Mouse (Mus musculus) mature B cell (primary cell): ENCODE results near the gene Ly6g6e.

ENCODE experiments used
- in situ Hi-C: fragments of 300-500 bp; cut with MboI; formaldehyde crosslinking; loops from 2 replicates; pipeline ENCODE4 v1.14.3; 2019

The Ly6g6e gene

DNA sequence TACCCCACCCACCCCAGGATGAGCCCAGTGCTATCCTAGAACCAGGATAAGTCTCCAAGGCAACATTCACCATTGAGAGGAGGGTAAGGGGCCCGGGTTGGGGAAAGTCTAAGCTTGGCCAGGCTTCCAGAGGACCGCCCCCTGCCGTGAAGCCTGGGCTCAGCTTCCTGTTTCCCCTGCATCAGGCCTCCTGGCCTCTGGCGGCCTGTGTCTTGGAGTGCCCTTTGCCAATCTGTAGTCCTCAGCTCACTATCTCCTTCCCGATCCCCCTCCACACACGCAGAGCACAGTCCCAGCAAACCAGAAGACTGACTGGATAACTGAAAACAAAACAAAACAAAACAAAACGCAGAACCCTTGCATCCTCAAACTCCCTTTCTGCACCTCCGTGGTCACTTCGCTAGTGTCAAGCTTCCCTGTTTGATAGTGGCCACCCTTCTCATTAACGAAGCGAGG is 27.1 kb upstream of the Ly6g6e start, which contains the start of gene Clic1:
Clic1 (plus strand) TSS at position 406 of the 456 bp plus-strand sequence.
- in situ Hi-C loops: loop anchor here (10.0 kb wide), 1 partner anchor 45 kb away; the partner anchor contains the start of gene Vars

DNA sequence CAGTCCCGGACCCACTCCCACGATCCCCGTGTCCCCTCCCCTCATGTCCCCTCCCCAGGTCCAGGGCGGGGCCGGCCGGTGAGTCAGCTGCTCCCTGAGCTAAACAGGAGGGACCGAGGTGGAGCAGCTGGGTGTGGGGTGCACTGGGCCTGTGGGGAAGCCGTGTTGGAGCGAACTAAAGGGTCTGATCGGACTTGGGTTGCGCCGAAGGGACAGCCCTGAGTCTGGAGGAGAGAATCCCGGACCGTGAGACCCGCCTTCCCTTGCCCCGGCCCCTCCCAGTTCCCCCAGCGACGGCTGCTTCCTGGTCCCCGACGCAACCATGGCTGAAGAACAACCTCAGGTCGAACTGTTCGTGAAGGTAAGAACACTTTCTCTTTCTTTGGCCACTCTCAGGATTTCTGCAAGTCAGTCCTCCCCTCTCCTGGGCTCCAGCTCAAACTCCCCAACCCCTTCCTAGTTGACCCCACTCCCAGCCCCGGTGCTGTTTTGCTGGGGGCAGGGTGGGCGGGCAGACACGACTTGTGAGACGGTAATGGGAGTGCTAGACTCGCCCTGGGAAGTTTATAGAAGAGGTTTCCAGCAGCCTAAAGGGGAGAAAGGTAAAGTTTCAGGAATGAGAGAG is 26.5 kb upstream of the Ly6g6e start:
- in situ Hi-C loops: loop anchor here (10.0 kb wide), 1 partner anchor 45 kb away; the partner anchor contains the start of gene Vars

DNA sequence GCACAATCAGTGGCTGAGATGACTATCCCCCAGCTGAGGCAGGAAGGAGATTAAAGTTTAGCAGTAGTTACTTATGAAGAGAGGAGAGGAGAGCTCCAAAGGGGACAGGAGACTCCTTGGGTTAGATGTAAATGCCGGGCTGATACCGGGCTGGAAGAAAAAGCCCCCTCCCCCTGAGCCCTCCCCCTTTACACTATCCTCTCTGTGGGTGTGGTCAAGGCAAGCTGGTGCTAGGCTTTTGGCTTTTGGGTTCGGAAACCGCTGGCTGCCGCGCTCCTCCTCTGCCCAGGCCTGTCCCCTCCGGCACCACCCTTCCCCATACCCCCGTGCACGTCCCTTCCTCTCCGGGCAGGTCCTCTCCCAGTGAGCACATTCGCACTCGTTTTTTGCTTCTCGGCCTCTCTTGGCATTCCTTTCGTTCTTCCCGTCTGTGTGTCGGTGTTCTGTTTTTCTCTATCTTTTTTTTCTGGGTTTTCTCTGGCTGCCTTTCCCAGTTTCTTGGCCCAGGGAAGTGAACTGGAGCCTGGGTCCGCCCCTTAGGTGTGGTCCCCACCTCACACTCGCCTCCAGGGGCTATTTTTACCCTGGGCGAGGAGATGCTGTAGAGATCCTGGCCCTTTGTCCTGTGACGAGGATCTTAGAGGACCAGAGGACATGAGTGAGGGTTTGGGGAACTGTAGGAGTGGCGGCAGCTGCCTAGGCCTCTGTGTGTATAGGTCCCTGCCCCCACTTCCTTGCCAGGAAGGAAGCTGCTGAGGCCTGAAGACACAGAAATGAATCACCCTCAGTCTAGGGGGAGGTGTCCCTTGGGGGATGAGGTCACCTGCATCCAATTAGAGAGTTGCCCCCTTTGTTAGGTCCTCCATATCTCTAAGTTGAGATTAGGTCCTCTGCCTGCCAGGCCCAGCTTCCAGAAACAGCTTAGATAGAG is 25.3 kb upstream of the Ly6g6e start:
- in situ Hi-C loops: loop anchor here (10.0 kb wide), 1 partner anchor 47 kb away; the partner anchor contains the start of gene Vars

DNA sequence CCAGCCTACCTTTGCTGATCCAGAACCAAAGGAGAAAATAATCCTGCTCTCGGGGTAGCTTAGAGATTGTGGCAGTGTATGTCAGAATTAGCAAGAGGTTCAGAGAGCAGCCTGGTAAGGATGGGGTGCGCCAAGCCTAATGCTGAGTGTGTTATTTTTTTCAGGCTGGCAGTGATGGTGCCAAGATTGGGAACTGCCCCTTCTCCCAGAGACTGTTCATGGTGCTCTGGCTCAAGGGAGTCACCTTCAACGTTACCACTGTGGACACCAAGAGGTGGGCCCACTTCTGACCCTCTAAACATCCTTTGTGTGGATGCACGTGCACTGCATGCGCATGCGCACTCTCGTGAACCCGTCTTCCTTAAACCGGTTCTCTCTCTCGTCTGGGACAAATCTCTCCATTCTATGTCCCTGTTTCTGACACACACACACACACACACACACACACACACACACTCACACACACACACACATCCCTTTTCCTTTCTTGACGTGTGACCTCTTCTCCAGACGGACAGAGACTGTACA is 24.4 kb upstream of the Ly6g6e start:
- in situ Hi-C loops: loop anchor here (10.0 kb wide), 1 partner anchor 48 kb away; the partner anchor contains the start of gene Vars

DNA sequence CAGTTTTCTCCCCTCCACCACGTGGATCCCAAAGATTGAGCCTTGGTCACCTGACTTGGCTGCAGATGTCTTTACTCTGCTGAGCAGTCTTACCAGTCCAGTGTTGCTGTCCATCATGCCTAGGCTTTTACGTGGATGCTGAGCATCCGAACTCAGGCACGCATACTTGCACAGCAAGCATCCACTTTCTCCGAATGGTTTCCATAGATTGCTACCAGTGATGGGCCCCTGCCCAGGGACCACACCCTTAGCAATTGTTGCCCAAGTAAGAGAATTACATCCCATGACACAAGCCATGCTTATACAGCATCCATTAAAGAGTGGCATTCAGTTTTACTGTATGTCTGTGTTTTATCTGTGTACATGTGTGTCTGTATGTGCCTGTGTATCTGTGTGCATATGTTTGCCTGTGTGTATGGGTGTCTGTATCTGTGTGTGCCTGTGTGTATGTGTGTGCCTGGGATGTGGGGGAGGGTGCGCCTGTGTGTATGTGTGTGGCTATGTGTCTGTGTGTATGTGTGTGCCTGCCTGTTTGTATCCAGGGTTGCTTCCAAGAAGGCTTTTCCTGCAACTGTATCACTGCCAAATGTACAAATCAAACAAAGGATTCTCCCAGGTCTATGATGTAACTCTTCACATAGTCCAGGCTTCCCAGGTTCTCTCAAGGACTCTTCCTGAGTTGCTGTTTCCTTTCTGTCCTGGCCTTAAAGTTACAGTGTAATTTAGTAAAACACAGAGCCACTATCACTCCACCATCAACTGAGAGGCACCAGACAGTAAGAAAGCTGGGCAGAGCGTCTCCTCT is 20.8 kb upstream of the Ly6g6e start:
- in situ Hi-C loops: loop anchor here (10.0 kb wide), 1 partner anchor 51 kb away; the partner anchor contains the start of gene Vars

DNA sequence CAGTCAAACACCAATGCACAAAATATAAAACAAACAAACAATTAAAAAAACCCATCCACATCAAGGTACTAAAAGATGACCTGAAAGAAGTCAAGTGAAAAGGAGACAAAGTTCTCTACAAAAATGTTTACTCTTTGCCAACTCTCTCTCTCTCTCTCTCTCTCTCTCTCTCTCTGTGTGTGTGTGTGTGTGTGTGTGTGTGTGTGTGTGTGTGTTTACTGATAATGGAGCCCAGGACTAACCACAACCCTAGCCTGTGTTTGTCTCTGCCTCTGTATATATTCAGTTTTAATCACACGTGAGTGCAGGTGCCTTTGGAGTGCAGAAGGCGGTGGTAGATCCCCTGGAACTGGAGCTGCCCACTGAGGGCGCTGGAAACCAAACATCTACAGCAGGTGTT is 19.6 kb upstream of the Ly6g6e start:
- in situ Hi-C loops: loop anchor here (10.0 kb wide), 1 partner anchor 52 kb away; the partner anchor contains the start of gene Vars

DNA sequence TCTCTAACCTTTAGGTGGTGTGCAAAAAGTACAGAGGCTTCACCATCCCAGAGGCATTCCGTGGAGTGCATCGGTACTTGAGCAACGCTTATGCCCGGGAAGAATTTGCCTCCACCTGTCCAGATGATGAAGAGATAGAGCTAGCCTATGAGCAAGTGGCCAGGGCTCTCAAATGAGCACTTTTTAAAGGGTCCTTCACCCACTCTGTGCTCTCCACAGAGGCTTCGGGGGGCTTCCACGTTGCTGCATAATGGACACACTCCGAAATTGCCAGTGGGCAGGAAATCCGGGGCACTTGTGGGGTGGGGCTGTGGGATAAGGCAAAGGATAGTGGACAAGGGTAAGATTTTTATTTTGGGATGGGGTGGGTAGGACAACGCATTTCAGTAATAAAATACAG is 18.4 kb upstream of the Ly6g6e start:
- in situ Hi-C loops: loop anchor here (10.0 kb wide), 1 partner anchor 54 kb away; the partner anchor contains the start of gene Vars

DNA sequence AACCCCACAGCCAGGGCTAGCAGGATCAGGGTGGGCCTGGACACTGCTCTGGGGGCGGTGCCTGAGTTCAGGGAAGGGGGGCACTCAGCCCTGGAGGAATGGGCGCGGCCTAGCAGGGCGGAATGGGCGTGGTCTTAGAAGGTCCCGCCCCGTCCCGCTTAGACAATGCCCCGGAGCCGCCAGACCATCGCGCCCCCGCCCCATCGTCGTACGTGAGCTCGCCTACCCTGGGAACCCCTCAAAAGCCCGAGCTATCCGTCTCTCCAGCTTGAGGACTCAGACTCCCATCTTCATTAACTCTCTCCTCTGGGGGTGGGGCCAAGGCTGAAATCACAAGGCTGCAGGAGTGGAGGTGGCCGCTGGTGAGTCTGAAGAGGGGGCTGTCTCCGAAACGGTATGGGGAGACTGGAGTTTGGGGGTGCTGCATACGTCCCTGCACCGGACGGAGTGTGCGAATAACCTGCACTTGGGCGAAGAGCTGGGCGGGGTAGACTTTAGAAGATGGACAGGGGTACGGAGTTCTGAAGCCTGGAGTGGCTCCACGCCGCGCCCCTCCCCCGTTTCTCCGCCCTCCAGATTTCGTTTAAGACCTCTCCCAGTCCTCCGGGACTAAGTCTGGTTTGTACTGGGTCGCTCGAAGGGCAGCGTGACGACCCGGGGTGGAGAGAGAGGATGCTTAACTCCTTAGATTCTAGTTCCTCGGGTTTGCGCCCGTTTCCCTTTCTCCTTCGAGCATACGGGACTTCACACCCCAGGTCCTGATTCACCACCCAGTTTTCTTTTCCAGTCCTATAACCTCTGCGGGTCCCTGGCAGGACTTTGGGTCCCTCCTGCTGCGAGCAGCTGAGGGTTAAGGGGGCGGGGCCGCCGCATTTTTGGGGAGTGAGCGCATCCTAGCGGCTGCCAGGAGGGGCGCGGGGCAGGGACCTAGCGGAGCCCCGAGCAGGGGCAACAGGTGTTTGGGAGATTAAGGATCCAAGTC is 17.5 kb upstream of the Ly6g6e start, which contains the start of gene Ddah2:
Ddah2 (plus strand) TSS at position 125 of the 982 bp plus-strand sequence.
- in situ Hi-C loops: loop anchor here (10.0 kb wide), 1 partner anchor 54 kb away; the partner anchor contains the start of gene Vars

DNA sequence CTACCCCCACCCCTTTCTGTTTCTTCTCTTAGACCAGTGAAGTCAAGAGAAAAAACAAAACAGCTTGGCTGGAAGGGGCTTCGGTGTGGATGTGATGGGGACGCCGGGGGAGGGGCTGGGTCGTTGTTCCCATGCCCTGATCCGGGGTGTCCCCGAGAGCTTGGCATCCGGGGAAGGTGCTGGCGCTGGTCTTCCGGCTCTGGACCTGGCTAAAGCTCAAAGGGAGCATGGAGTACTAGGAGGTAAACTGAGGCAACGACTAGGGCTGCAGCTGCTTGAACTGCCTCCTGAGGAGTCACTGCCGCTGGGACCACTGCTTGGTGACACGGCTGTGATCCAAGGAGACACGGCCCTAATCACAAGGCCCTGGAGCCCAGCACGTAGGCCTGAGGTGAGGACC is 16.6 kb upstream of the Ly6g6e start:
- in situ Hi-C loops: loop anchor here (5.0 kb wide), 1 partner anchor 38 kb away; no protein-coding TSS in a partner anchor

DNA sequence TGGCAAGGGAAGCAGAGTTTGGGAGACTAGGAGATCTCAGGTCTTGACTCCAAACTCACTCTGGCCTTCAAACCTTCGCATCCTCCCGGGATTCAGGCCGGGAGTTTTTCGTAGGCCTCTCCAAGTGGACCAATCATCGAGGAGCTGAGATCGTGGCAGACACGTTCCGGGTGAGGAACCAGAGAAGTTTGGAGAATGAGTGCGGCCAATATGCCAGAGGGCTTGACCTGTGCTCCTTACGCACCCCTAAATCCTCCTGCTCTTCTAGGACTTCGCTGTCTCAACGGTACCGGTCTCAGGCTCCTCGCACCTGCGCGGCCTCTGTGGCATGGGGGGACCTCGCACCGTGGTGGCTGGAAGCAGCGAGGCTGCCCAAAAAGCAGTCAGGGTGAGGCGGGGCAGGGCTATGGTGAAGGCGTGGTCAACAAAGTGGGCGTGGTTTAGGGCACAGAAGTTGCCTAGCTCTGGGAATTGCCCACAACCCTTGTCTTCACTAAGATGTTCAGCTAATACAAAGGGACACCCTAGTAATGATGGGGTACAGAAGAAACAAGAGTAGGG is 15.9 kb upstream of the Ly6g6e start:
- in situ Hi-C loops: loop anchor here (5.0 kb wide), 1 partner anchor 39 kb away; no protein-coding TSS in a partner anchor

DNA sequence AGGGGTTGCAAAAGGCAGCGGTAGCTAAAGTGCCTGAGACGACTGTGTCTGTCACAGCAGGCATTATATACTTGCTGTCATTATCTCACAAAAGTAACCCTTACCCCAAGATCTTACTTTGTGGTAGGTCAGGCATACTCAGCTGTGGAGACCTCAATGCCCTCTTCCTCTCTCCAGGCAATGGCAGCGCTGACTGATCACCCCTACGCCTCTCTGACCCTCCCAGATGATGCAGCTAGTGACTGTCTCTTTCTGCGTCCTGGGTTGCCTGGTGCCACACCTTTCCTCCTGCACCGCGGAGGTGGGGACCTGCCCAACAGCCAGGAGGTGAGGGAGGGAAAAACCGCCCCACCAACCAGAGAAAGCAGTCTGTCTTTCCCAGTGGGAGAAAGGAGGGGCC is 15.4 kb upstream of the Ly6g6e start:
- in situ Hi-C loops: loop anchor here (5.0 kb wide), 1 partner anchor 39 kb away; no protein-coding TSS in a partner anchor

DNA sequence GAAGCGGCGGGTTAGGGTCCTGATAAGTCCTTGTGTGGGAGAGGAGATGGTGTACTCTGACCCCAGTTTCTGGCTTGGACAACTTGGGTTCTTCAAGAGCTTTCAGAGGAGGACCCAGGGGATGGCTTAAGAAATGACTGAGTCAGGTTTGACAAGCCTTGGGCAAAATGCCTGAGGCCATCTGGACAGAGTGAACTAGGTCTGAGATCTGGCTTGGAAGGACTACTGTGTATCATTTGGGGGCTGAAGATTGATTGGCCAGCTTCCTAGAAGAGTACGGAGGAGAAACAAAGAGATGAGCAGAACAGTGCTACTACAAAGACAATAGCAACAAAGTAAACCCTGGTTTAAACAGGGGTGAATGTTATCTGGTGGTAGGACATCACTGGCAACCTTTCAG is 13.2 kb upstream of the Ly6g6e start:
- in situ Hi-C loops: loop anchor here (5.0 kb wide), 1 partner anchor 41 kb away; no protein-coding TSS in a partner anchor

DNA sequence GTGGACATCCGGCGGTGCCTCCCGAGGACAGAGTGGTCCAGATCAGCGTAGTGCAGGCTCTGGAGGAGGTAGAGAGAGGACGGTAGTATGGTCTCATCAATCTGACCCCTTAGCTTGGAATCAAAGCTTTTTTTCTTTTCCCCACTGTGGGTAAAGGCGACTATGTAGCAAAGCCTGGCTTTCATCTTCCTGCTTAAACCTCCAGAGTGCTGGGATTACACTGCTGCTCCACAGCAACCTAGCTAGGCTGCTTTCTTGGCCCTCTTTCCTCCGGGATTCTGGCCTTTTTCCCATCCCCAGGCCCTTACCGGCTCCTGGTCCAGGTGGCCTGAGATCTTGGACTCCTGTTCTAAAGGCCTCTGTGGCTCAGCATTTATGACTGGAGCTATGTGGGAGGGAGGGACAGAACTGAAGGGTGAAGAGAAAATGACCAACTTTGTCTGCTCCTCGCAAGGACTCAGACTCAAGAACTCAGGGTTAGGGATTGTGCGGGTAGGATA is 12.3 kb upstream of the Ly6g6e start:
- in situ Hi-C loops: loop anchor here (5.0 kb wide), 1 partner anchor 42 kb away; no protein-coding TSS in a partner anchor

DNA sequence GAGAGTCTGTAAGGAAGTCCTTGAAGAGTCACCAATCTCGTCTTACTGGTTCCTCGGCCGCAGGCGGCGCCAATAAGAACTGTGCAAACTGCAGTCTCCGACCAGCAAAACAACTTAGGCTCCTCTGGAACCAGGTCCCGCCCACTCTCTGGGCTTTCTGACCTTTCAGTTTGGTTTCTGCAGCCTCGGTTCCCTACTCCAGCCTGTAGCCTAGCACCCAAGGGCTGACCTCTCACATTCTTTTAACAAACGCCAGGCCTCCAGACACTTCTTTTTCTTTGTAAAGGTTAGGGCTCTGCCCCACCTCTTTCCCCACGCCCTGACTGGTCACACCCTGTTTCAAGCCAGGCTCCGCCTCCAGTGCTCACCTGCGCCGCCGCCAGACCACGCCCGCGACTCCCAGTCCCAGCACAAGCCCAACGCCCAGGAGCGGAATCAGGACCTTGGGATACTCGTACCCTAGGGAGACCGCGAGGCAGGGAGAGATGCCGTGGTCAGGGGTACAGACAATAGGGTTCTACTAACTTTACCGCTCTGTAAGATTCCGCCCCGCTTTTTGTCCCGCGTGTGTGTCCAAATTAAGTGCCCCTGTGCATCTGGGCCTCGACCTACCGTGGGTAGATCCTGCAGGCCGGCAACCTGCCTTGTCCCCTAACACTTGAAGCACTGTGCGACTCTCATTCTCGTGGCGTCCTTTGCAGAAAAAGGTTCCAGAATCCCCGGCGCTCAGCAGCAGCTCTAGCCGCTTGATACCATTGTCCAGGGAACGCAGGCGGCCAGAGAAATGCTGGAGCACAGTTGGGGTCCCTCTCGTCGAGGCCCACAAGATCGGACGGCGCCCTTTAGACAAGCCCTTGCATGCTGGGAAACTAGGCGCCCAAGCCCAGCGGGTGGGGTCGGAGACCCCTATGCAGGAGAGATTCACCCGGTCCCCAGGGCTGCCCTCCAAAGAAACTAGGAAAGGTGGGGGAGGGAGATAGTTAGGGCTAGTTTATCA is 11.5 kb upstream of the Ly6g6e start, which contains the start of gene Ly6g6c:
Ly6g6c (plus strand) TSS at position 438 of the 997 bp plus-strand sequence.
- in situ Hi-C loops: loop anchor here (5.0 kb wide), 1 partner anchor 43 kb away; no protein-coding TSS in a partner anchor

DNA sequence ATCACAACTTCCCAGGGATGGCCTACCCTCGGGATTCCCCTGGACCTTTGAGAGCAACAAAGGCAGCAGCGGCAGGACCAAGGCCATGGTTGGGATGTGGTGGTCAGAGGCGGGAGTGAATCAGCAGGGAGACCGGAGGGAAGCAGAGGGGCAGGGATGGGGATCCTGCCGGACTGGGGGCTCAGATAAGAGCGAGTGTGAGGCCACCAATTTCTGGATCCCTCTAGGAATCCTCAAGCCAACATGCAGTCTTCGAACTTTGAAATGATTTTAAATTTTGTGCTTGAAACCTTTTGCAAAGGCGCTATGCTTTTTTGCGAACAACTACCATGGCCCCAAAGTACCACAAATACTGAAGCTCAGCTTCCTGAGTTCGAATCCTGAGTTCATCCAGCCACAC is 10.6 kb upstream of the Ly6g6e start, which contains the start of gene Mpig6b:
Mpig6b (minus strand) TSS at position 101 of the 400 bp plus-strand sequence.
- in situ Hi-C loops: no loop called here

DNA sequence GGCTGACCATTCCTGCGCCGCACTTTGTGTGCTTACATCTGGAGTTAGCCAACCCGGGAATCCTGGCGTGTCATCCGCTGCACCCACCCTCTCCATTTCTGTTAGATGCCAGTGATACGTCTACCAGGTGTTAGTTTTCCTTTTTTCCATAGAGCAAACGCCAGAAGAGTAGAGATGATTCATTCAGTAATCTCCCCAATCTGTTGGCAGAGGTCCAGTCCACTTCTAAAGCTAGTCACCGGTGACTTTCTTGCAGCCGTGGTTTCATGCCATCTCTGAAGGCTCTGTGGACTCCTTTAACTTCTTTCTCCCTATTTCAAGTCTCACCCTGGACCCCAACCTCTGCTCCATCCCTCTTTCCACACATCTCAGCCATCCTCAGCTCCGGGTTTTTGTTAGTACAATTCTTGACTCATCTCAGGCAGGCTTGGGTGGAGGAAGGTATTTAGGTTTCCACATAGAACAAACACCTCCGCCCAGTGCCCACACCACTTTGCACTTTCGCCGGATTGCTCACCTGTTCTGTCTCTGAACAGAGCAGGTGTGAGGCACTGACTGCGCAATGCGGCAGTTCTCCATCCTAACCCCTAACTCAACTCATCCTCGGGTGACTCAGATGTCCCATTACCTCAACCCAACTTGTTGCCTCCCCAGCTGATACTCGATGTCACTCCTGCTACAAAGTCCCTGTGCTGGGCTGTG is 8.3 kb upstream of the Ly6g6e start:
- in situ Hi-C loops: no loop called here
